Mouse (Mus musculus) testis, adult 2 months (tissue): ENCODE results near the gene Poln.

Experiments
- CTCF ChIP-seq: fragments of 200-500 bp; IDR thresholded peaks from 2 replicates; pipeline ENCODE4 v1.5.1; 2012; ENCODE audit warnings: low read depth, mild to moderate bottlenecking, inconsistent platforms, low read length, moderate library complexity; ENCODE audit not compliant: control insufficient read depth, insufficient read depth, insufficient replicate concordance
- POLR2A ChIP-seq: fragments of 200-500 bp; IDR thresholded peaks from 2 replicates; pipeline ENCODE4 v1.6.1; 2012; ENCODE audit warnings: low read depth, mild to moderate bottlenecking, inconsistent platforms, low read length, moderate library complexity; ENCODE audit not compliant: control insufficient read depth

DNA sequence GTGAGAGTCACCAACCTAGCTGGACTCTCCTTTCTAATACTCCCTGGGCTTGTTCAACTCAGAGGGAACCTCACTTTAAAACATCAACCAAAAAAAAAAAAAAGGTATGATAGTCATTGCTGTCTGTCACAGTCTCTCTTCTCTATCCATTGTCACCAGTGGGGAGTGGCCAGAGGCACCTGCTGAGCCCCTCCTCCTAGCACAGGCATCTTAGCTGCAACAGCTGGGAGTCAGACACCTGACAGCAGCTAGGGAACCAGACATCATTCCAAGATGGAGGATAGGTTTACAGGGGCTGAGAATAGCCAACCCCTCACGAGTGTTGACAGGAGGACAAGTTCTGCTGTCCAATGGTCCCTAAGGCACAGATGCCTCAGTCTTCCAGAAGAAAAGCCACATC, 25.2 kb upstream of the Poln start:
- no peak for TF ChIP-seq CTCF
- no peak for TF ChIP-seq POLR2A
